Comparison of ENCODE assay signal across 12 mouse cellular contexts in the genomic region with DNA sequence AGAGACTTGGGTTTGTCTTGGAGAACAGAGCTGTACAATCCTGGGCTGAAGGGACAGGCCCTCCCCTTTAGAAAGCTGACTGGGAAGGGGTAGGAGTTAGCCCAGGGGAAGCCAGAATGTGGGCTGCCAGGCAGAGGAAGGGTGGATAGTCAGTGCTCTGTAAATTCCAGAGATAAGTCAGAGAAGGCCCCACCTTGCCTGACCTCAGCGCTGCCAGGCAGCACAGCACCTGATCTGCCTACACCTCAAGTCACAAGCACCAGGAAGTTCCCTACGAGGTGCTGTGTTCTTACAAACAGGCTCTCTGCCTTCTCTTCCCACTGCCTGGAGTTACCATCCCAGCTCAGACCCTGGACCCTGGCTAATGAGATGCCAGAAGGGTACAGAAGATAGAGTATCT.
"Had no signal": no experiment of that assay in that cellular context is flagged by ENCODE, and none has a peak within 500 bp of the region (broad histone marks: within the 10 kb centered on the region; RNA-seq: fewer than 3 reads in every experiment).

No protein-coding gene starts in this region.

- H3K4me1 ChIP-seq: limb, embryonic 15.5 days; liver, embryonic 13.5 days; neural tube, embryonic 12.5 days had no signal

- H3K4me3 ChIP-seq: left cerebral cortex, adult 2 months; limb, embryonic 15.5 days; liver, embryonic 13.5 days; midbrain, embryonic 10.5 days; midbrain, embryonic 15.5 days; neural tube, embryonic 12.5 days had no signal

- H3K9ac ChIP-seq: limb, embryonic 15.5 days; liver, embryonic 13.5 days; midbrain, embryonic 15.5 days; neural tube, embryonic 12.5 days had no signal

- H3K27me3 ChIP-seq: midbrain, embryonic 15.5 days; neural tube, embryonic 12.5 days had no signal

- H3K9me3 ChIP-seq: limb, embryonic 15.5 days; midbrain, embryonic 10.5 days; midbrain, embryonic 15.5 days; neural tube, embryonic 12.5 days had no signal

- DNase-seq: kidney, adult 2 months; kidney, postnatal 25 days; liver, embryonic 13.5 days; lung, adult 18-20 months; lung, postnatal 4 days; right cerebral cortex, postnatal 14 days; thymus, postnatal 36 days had no signal

- H3K4me2 ChIP-seq: limb, embryonic 15.5 days; liver, embryonic 13.5 days; midbrain, embryonic 15.5 days; neural tube, embryonic 12.5 days had no signal

- H3K36me3 ChIP-seq: limb, embryonic 15.5 days; liver, embryonic 13.5 days; midbrain, embryonic 10.5 days; midbrain, embryonic 15.5 days; neural tube, embryonic 12.5 days had no signal

- ATAC-seq: midbrain, embryonic 15.5 days had no signal

- H3K27ac ChIP-seq: left cerebral cortex, adult 2 months; limb, embryonic 15.5 days; liver, embryonic 13.5 days; midbrain, embryonic 15.5 days; neural tube, embryonic 12.5 days had no signal
